Mouse (Mus musculus): ENCODE data around the gene Mogat2. TPM values are rescaled to one million over a fixed set of nuclear protein-coding genes. Genes with fewer than 3 reads are reported as not detected.

The Mogat2 gene
- polyA plus RNA-seq, 1 experiment, result not detected

DNA sequence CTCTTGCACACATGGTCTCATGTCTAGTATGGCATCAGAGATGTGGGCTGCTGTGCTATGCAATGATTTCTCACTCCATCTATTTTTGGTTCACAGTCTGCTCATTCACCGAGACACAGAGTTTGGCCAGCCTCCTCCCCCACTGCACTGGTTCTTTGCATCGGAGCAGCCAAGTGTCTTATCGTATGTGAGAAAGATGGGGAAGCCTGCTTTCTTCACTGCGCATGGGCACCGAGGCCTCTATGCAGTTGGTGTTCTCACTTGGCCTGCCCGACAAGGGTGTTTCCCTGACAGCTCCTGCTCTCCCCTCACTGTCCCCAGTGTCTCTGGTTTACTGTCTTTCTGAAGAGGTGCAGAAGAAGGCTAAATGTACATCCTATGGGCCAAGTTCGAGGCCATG lies 16.6 kb upstream of the Mogat2 start:
- no peak for DNase-seq
- 82% methylated on average over 7 of the region's 7 CpGs for WGBS
- TF ChIP-seq CTCF (IDR thresholded peaks at IDR 0.05; ENCODE audit: borderline replicate concordance, insufficient read depth, low read depth, low read length) (no peak), POLR2A (IDR thresholded peaks at IDR 0.05; ENCODE audit: borderline replicate concordance, insufficient read depth, low read length) (no peak)
- Histone ChIP-seq H3K27me3 (ENCODE audit: control insufficient read depth, insufficient read depth, low read length) (no peaks in the 10 kb centered on the region), H3K4me3 (replicated peaks; ENCODE audit: insufficient read depth, low read depth, low read length) (no peak overlapping the region), H3K27ac (ENCODE audit: insufficient read depth, low read length) (no peak overlapping the region), H3K4me1 (ENCODE audit: control insufficient read depth, insufficient read depth, low read length) (no peaks in the 10 kb centered on the region)

DNA sequence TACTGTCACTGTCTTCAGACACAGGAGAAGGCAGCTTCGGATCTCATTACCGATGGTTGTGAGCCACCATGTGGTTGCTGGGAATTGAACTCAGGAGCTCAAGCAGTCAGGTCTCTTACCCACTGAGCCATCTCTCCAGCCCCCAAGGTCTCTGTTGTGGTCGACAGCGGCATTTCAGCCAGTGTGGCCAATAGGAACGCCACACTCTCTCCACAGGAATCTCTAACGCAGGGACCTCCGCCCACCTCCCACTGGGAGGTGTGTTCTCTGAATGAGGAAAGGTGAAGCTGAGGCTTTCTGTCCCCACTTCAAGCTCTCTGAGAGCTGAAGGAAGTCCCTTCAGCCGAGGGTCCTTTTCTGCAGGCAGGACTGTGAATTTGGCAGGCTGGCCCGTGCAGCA lies 12.0 kb upstream of the Mogat2 start:
- H3K4me1 ChIP-seq (ENCODE audit: control insufficient read depth, insufficient read depth, low read length), result no peaks in the 10 kb centered on the region
- TF ChIP-seq POLR2A (IDR thresholded peaks at IDR 0.05; ENCODE audit: borderline replicate concordance, insufficient read depth, low read length) (no peak), CTCF (IDR thresholded peaks at IDR 0.05; ENCODE audit: borderline replicate concordance, insufficient read depth, low read depth, low read length) (no peak)
- DNase-seq, result no peak
- H3K27me3 ChIP-seq (ENCODE audit: control insufficient read depth, insufficient read depth, low read length), result no peaks in the 10 kb centered on the region
- H3K4me3 ChIP-seq (replicated peaks; ENCODE audit: insufficient read depth, low read depth, low read length), result no peak overlapping the region
- H3K27ac ChIP-seq (ENCODE audit: insufficient read depth, low read length), result no peak overlapping the region
- WGBS, result 51% methylated on average over 9 of the region's 9 CpGs

- peak; percentile 53 to 60 for DNase-seq
- H3K4me3 ChIP-seq (replicated peaks; ENCODE audit: insufficient read depth, low read depth, low read length), result peak overlapping the region; percentile 28
- no peaks in the 10 kb centered on the region for H3K27me3 ChIP-seq (ENCODE audit: control insufficient read depth, insufficient read depth, low read length)
- no peaks in the 10 kb centered on the region for H3K4me1 ChIP-seq (ENCODE audit: control insufficient read depth, insufficient read depth, low read length)
- 4% methylated on average over 10 of the region's 10 CpGs for WGBS
- H3K27ac ChIP-seq (ENCODE audit: insufficient read depth, low read length), result no peak overlapping the region
- TF ChIP-seq CTCF (IDR thresholded peaks at IDR 0.05; ENCODE audit: borderline replicate concordance, insufficient read depth, low read depth, low read length) (peak; percentile 74; the same call in 1 of the 2 replicates), POLR2A (IDR thresholded peaks at IDR 0.05; ENCODE audit: borderline replicate concordance, insufficient read depth, low read length) (no peak)
Measured at GRCm38 (mm10) chr7:99249582-99249911, 11.1 kb upstream of the Mogat2 start.

DNA sequence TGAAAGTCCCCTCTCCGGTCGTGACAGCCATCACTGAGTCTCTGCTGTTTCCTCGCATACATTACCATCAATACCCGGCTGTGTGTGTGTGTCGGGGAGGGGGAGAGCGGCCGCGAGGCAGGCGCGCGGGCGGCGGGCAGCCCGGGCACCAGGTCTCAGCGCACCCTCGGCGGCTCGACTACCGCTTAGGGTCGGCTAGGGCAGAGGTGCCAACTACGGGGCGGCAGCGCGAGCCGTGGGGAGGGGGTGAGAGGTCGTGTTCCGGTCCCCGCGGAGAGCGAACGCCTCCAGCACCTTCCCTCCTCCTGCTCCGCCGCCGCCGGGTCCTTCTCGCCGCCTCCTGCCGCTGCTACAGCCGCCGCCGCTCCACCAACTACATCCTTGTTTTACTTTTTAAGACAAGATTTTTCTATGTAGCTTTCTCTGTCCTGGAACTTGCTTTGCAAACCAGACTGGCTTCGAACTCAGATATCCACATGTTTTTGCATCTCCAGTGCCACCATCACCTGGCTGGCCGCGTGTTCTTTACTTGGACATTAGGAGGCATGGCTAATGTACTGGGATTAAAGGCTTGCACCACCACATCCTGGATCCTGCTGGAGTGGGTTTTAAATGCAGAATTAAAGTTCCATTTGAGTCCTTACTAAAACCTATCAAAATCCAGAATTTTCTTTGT lies 10.6 kb upstream of the Mogat2 start:
- TF ChIP-seq CTCF (IDR thresholded peaks at IDR 0.05; ENCODE audit: borderline replicate concordance, insufficient read depth, low read depth, low read length), result no peak
- no peak for TF ChIP-seq POLR2A (IDR thresholded peaks at IDR 0.05; ENCODE audit: borderline replicate concordance, insufficient read depth, low read length)
- Histone ChIP-seq H3K27ac (ENCODE audit: insufficient read depth, low read length) (no peak overlapping the region), H3K4me1 (ENCODE audit: control insufficient read depth, insufficient read depth, low read length) (no peaks in the 10 kb centered on the region), H3K4me3 (replicated peaks; ENCODE audit: insufficient read depth, low read depth, low read length) (peak overlapping the region; percentile 28), H3K27me3 (ENCODE audit: control insufficient read depth, insufficient read depth, low read length) (no peaks in the 10 kb centered on the region)
- no peak for DNase-seq
- 2% methylated on average over 42 of the region's 44 CpGs for WGBS

GRCm38 (mm10) chr7:99248157-99248742 lies 9.8 kb upstream of the Mogat2 start:
- TF ChIP-seq CTCF (IDR thresholded peaks at IDR 0.05; ENCODE audit: borderline replicate concordance, insufficient read depth, low read depth, low read length), result no peak
- no peak for TF ChIP-seq POLR2A (IDR thresholded peaks at IDR 0.05; ENCODE audit: borderline replicate concordance, insufficient read depth, low read length)
- 77% methylated on average over 5 of the region's 5 CpGs for WGBS
- H3K4me1 ChIP-seq (ENCODE audit: control insufficient read depth, insufficient read depth, low read length), result no peaks in the 10 kb centered on the region

DNA sequence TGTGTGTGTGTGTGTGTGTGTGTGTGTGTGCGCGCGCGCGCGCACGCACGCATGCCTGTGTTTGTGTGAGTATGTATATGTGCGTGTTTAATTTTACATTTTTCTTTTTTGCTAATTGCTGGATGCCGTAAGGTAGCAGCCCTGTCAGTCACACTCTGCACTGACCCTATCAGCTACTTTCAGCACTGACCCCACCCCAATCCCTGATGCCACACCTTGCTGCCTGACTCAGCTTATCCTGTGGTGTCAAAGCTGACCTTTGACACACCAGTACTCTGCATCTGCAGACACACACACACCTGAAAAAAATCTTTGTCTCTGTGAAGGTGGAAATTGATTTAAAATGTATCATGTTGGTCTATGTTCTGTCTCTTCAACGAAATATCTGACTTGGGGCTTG lies 3.7 kb upstream of the Mogat2 start:
- 96% methylated on average over 11 of the region's 11 CpGs for WGBS
- Histone ChIP-seq H3K4me1 (ENCODE audit: control insufficient read depth, insufficient read depth, low read length) (no peaks in the 10 kb centered on the region), H3K4me3 (replicated peaks; ENCODE audit: insufficient read depth, low read depth, low read length) (no peak overlapping the region)

More at GRCm38 (mm10) chr7:99248157-99248742, 9.8 kb upstream of the Mogat2 start:
- Histone ChIP-seq H3K4me3 (replicated peaks; ENCODE audit: insufficient read depth, low read depth, low read length) (no peak overlapping the region), H3K27me3 (ENCODE audit: control insufficient read depth, insufficient read depth, low read length) (no peaks in the 10 kb centered on the region), H3K27ac (ENCODE audit: insufficient read depth, low read length) (no peak overlapping the region)
- DNase-seq, result no peak

DNA sequence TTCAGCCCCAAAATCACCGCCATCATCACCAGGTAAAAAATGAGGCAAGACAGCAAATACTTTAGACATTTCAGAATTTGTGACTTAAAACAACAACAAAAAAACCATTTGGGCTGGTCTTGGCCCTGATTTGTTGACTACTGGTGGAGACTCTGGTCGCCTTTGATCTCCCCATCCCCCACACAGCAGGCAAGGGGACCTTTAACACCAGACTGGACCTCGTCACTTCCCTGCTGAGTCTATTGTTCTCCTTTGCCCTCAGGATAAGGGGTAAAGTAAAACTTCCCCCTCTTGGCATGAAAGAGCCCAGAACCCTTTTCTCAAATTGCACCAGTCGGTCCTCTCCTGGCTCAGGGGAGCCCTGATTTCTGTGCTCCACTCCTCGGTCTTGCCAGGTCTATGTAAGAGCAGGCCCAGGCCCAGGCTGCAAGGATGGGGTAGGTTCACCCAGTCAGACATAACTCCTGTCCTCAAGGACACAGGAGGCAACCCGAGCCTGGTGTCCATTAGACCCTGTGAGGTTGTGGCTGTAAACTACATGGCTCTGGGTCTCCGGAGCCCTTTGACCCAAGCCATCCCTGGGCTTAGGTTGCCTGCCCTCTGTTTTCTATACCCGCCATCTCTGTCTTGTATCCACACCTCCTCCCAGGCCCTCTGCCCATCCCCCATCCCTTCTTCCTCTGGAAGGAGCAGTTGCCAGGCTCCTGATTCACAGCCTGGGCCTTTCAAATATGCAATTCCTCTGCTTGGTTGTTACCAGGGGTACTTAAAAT lies 1.3 kb downstream of the Mogat2 start:
- Histone ChIP-seq H3K4me3 (replicated peaks; ENCODE audit: insufficient read depth, low read depth, low read length) (no peak overlapping the region), H3K27me3 (ENCODE audit: control insufficient read depth, insufficient read depth, low read length) (peaks cover 1% of the 10 kb centered on the region; the same call in 1 of the 2 replicates), H3K4me1 (ENCODE audit: control insufficient read depth, insufficient read depth, low read length) (no peaks in the 10 kb centered on the region; the same call in 1 of the 2 replicates), H3K27ac (ENCODE audit: insufficient read depth, low read length) (no peak overlapping the region)
- DNase-seq, result no peak
- TF ChIP-seq CTCF (IDR thresholded peaks at IDR 0.05; ENCODE audit: borderline replicate concordance, insufficient read depth, low read depth, low read length), result no peak
- TF ChIP-seq POLR2A (IDR thresholded peaks at IDR 0.05; ENCODE audit: borderline replicate concordance, insufficient read depth, low read length), result no peak
- 72% methylated on average over 8 of the region's 8 CpGs for WGBS

More for the DNA sequence above, 3.7 kb upstream of the Mogat2 start:
- no peak for TF ChIP-seq CTCF (IDR thresholded peaks at IDR 0.05; ENCODE audit: borderline replicate concordance, insufficient read depth, low read depth, low read length)
- no peak for TF ChIP-seq POLR2A (IDR thresholded peaks at IDR 0.05; ENCODE audit: borderline replicate concordance, insufficient read depth, low read length)
- Histone ChIP-seq H3K27ac (ENCODE audit: insufficient read depth, low read length) (no peak overlapping the region), H3K27me3 (ENCODE audit: control insufficient read depth, insufficient read depth, low read length) (peaks cover 1% of the 10 kb centered on the region; the same call in 1 of the 2 replicates)
- DNase-seq, result no peak
